Mouse (Mus musculus): ENCODE results near the gene Olfr695. TPM values are rescaled to one million over a fixed set of nuclear protein-coding genes. Genes with fewer than 3 reads are reported as not detected.
"Not testable (repeated sequence)": the region's sequence is repeated elsewhere in the genome, so short reads cannot be mapped to it uniquely, and the experiment has no call there.

Olfr695 gene
- polyA plus RNA-seq, 2 experiments, result not detected

DNA sequence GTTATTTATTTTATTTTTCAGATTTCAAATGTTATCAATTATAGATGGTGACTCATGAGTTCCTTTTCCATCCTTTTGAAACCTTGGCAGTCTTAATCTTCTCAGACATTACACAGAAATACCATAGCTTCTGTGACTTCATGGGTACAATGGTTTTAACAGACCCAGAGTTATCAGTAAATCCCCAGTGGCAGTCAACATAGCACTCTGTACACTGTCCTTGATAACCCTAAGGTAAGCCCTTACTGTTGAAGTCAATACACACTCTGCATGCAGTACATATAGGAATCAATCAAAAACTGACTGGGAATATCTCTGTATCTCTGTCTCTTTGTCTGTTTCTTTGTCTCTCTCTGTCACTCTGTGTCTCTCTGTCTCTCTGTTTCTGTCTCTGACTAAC, 20.8 kb upstream of the Olfr695 start:
- Histone ChIP-seq H3K4me3 (replicated peaks; ENCODE audit: low read length) (no peak overlapping the region), H3K9ac (ENCODE audit: low read depth, low read length, severe bottlenecking) (no peak overlapping the region), H3K4me1 (ENCODE audit: control insufficient read depth, insufficient read depth, low read length) (no peaks in the 10 kb centered on the region), H3K27me3 (ENCODE audit: control insufficient read depth, insufficient read depth, low read length) (no peaks in the 10 kb centered on the region), H3K36me3 (ENCODE audit: control insufficient read depth, insufficient read depth, low read length) (no peaks in the 10 kb centered on the region), H3K9me3 (ENCODE audit: control insufficient read depth, low read length) (no peaks in the 10 kb centered on the region), H3K27ac (replicated peaks; ENCODE audit: low read depth, low read length) (no peak overlapping the region), H3K4me2 (replicated peaks; ENCODE audit: low read depth, low read length, severe bottlenecking) (no peak overlapping the region)
- ATAC-seq (ENCODE audit: low FRiP score, low read depth) (no peak), DNase-seq (ENCODE audit: low spot score) (no peak)
- TF ChIP-seq POLR2A (IDR thresholded peaks at IDR 0.05; ENCODE audit: borderline replicate concordance, extremely low read depth, insufficient read depth, insufficient read length), result no peak

DNA sequence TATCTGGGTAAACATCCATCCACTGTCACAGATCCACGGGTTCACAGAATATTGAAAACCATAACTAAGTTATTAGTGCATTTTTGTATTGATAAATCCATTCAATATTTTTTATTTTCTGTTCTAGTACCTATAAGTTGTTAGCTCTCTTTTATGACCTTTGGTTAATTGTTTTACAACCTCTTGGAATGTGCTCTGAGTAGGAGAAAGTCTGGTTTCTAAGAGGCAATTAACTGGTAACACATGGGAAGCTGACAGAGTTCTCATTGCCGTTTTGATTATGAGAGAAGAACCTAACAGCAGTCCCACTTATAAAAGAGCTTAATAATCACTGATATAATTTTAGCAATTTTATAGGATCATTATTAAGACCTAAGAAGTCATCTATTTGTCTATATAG, 17.5 kb upstream of the Olfr695 start:
- Histone ChIP-seq H3K4me2 (replicated peaks; ENCODE audit: low read depth, low read length, severe bottlenecking) (no peak overlapping the region), H3K4me1 (ENCODE audit: control insufficient read depth, insufficient read depth, low read length) (no peaks in the 10 kb centered on the region), H3K27ac (replicated peaks; ENCODE audit: low read depth, low read length) (no peak overlapping the region), H3K4me3 (replicated peaks; ENCODE audit: low read length) (no peak overlapping the region), H3K36me3 (ENCODE audit: control insufficient read depth, insufficient read depth, low read length) (no peaks in the 10 kb centered on the region), H3K9ac (ENCODE audit: low read depth, low read length, severe bottlenecking) (no peak overlapping the region), H3K27me3 (ENCODE audit: control insufficient read depth, insufficient read depth, low read length) (no peaks in the 10 kb centered on the region), H3K9me3 (ENCODE audit: control insufficient read depth, low read length) (no peaks in the 10 kb centered on the region)
- no peak for DNase-seq (ENCODE audit: low spot score)
- whole genome bisulfite sequencing, result 24% methylated on average over 2 of the region's 2 CpGs
- TF ChIP-seq POLR2A (IDR thresholded peaks at IDR 0.05; ENCODE audit: borderline replicate concordance, extremely low read depth, insufficient read depth, insufficient read length), result no peak
- ATAC-seq (ENCODE audit: low FRiP score, low read depth), result no peak

DNA sequence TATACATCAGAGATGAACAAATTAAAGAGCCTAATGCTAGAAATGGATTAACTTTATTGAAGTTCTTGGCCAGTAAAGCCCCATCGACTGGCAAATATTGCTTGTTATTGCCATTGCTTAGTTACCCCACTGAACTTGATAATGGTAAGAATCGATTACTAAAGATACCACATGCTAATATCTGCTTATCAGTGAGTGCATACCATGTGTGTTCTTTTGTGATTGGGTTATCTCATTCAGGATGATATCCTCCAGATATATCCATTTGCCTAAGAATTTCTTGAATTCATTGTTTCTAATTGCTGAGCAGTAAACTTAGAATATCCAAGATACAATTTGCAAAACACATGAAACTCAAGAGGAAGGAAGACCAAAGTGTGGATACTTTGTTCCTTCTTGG, 9.5 kb upstream of the Olfr695 start:
- not testable (repeated sequence) for H3K4me3 ChIP-seq (replicated peaks; ENCODE audit: low read length); H3K9ac ChIP-seq (ENCODE audit: low read depth, low read length, severe bottlenecking); H3K27me3 ChIP-seq (ENCODE audit: control insufficient read depth, insufficient read depth, low read length); ATAC-seq (ENCODE audit: low FRiP score, low read depth); DNase-seq (ENCODE audit: low spot score); H3K36me3 ChIP-seq (ENCODE audit: control insufficient read depth, insufficient read depth, low read length); H3K27ac ChIP-seq (replicated peaks; ENCODE audit: low read depth, low read length); H3K9me3 ChIP-seq (ENCODE audit: control insufficient read depth, low read length); H3K4me1 ChIP-seq (ENCODE audit: control insufficient read depth, insufficient read depth, low read length); H3K4me2 ChIP-seq (replicated peaks; ENCODE audit: low read depth, low read length, severe bottlenecking)
- WGBS, result 86% methylated on average over 2 of the region's 2 CpGs

DNA sequence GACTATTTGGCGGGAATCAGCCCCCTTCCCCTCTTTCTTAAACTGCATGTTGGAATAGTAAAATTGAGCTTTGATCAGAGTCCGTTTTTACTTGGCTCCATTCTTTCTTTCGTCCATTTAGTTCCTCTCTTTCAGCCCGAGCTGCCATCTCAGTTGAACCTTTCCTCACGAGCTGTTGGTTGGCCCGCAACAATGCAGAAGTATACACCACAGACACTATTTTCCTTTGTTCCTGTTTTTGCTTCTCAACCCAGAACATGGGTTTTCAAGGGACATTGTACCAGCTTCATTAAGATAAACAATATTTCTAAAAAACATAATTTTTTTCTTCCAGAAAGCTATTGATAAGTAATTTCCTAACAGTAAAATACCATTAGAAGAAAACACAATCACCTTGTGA, 4.7 kb downstream of the Olfr695 start:
- Histone ChIP-seq H3K9me3 (ENCODE audit: control insufficient read depth, low read length) (no peaks in the 10 kb centered on the region), H3K4me3 (replicated peaks; ENCODE audit: low read length) (no peak overlapping the region), H3K4me2 (replicated peaks; ENCODE audit: low read depth, low read length, severe bottlenecking) (no peak overlapping the region), H3K36me3 (ENCODE audit: control insufficient read depth, insufficient read depth, low read length) (no peaks in the 10 kb centered on the region), H3K27me3 (ENCODE audit: control insufficient read depth, insufficient read depth, low read length) (no peaks in the 10 kb centered on the region), H3K4me1 (ENCODE audit: control insufficient read depth, insufficient read depth, low read length) (no peaks in the 10 kb centered on the region), H3K27ac (replicated peaks; ENCODE audit: low read depth, low read length) (no peak overlapping the region), H3K9ac (ENCODE audit: low read depth, low read length, severe bottlenecking) (no peak overlapping the region)
- ATAC-seq (ENCODE audit: low FRiP score, low read depth), result no peak
- no peak for DNase-seq (ENCODE audit: low spot score)
- WGBS, result 82% methylated on average over 6 of the region's 6 CpGs
- TF ChIP-seq POLR2A (IDR thresholded peaks at IDR 0.05; ENCODE audit: borderline replicate concordance, extremely low read depth, insufficient read depth, insufficient read length), result no peak

DNA sequence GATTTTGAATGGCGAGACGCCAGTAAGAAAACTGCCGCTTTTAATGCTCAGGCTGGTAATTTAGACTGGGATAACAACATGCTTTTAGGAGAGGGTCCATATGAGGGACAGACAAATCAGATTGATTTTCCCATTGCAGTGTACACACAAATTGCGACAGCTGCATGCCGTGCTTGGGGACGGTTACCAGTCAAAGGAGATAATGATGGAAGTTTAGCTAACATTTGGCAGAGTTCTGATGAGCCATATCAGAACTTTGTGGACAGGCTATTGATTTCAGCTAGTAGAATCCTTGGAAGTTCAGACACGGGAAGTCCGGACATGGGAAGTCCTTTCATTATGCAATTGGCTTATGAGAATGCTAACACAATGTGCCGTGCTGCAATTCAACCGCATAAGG, 8.5 kb downstream of the Olfr695 start:
- not testable (repeated sequence) for H3K4me3 ChIP-seq (replicated peaks; ENCODE audit: low read length); H3K36me3 ChIP-seq (ENCODE audit: control insufficient read depth, insufficient read depth, low read length); H3K9me3 ChIP-seq (ENCODE audit: control insufficient read depth, low read length); H3K27ac ChIP-seq (replicated peaks; ENCODE audit: low read depth, low read length); DNase-seq (ENCODE audit: low spot score); ATAC-seq (ENCODE audit: low FRiP score, low read depth); H3K4me2 ChIP-seq (replicated peaks; ENCODE audit: low read depth, low read length, severe bottlenecking); H3K9ac ChIP-seq (ENCODE audit: low read depth, low read length, severe bottlenecking); H3K4me1 ChIP-seq (ENCODE audit: control insufficient read depth, insufficient read depth, low read length); H3K27me3 ChIP-seq (ENCODE audit: control insufficient read depth, insufficient read depth, low read length)
- 89% methylated on average over 10 of the region's 10 CpGs for WGBS

DNA sequence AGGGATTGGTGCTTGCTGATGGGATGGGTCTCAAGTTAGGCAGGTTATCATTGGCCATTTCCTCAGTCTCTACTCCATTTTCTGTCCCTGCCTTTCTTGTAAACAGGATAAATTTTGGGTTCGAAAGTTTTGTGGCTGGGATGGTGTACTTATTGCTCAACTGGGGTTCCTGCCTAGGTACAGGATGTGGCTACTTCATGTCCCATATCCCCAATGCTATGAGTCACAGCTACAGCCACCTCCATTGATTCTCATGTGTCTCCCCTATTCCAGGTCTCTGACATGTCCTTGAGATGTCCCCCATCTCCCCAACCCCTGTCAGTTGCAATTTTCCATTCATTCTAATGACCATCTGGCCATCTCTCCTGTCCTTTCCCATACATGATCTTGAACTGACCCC, 19.3 kb downstream of the Olfr695 start:
- TF ChIP-seq POLR2A (IDR thresholded peaks at IDR 0.05; ENCODE audit: borderline replicate concordance, extremely low read depth, insufficient read depth, insufficient read length), result no peak
- Histone ChIP-seq H3K4me1 (ENCODE audit: control insufficient read depth, insufficient read depth, low read length) (no peaks in the 10 kb centered on the region), H3K27ac (replicated peaks; ENCODE audit: low read depth, low read length) (no peak overlapping the region), H3K4me3 (replicated peaks; ENCODE audit: low read length) (no peak overlapping the region), H3K9me3 (ENCODE audit: control insufficient read depth, low read length) (no peaks in the 10 kb centered on the region), H3K36me3 (ENCODE audit: control insufficient read depth, insufficient read depth, low read length) (no peaks in the 10 kb centered on the region), H3K4me2 (replicated peaks; ENCODE audit: low read depth, low read length, severe bottlenecking) (no peak overlapping the region), H3K9ac (ENCODE audit: low read depth, low read length, severe bottlenecking) (no peak overlapping the region), H3K27me3 (ENCODE audit: control insufficient read depth, insufficient read depth, low read length) (no peaks in the 10 kb centered on the region)
- no peak for ATAC-seq (ENCODE audit: low FRiP score, low read depth)
- WGBS, result 86% methylated on average over 1 of the region's 1 CpGs
- DNase-seq (ENCODE audit: low spot score), result no peak

All from limb, embryonic 14.5 days (tissue).